Mouse (Mus musculus) cortical plate, adult 2 months (tissue): ENCODE measurements at regions not wholly inside any gene's neighbourhood (a gene's known extent, or its start where the extent isn't known, plus 50 kb on each side); places are given as distances from the start of the nearest gene placed in this dataset.
A peak's percentile ranks its signal among the peaks of the same experiment; 100 is the strongest.

Experiments
- H3K27ac ChIP-seq: fragments of 200-500 bp; 2 replicates; pipeline ENCODE4 v1.5.1; 2012; ENCODE audit warnings: low read length, control low read depth, inconsistent platforms; ENCODE audit not compliant: insufficient read depth
- H3K4me1 ChIP-seq: fragments of 200-500 bp; 2 replicates; pipeline ENCODE4 v1.6.1; 2011; ENCODE audit warnings: low read length; ENCODE audit not compliant: control insufficient read depth, insufficient read depth
- H3K4me3 ChIP-seq: fragments of 200-500 bp; 2 replicates; pipeline ENCODE4 v1.5.1; 2011; ENCODE audit warnings: mild to moderate bottlenecking, low read length, control low read depth; ENCODE audit not compliant: insufficient read depth
- CTCF ChIP-seq: fragments of 200-500 bp; IDR thresholded peaks from 2 replicates; pipeline ENCODE4 v1.5.1; 2011; ENCODE audit warnings: mild to moderate bottlenecking, control low read depth, low read length; ENCODE audit not compliant: insufficient read depth; ENCODE audit errors: extremely low read depth
- POLR2A ChIP-seq: fragments of 200-500 bp; IDR thresholded peaks from 2 replicates; pipeline ENCODE4 v1.6.1; 2011; ENCODE audit warnings: mild to moderate bottlenecking, low read length, control low read depth; ENCODE audit not compliant: insufficient read depth; ENCODE audit errors: extremely low read depth

- Histone ChIP-seq H3K4me1 (no peaks in the 10 kb centered on the region), H3K4me3 (no peak overlapping the region), H3K27ac (no peak overlapping the region)
- TF ChIP-seq POLR2A (no peak), CTCF (no peak)
Observed at GRCm38 (mm10) chr4:68179551-68179950, 774.6 kb downstream of the Brinp1 start.

- Histone ChIP-seq H3K27ac (no peak overlapping the region), H3K4me1 (no peaks in the 10 kb centered on the region), H3K4me3 (no peak overlapping the region)
- TF ChIP-seq CTCF (no peak), POLR2A (no peak)
Observed at GRCm38 (mm10) chr4:68156499-68156898, 797.7 kb downstream of the Brinp1 start.

GRCm38 (mm10) chr4:68148483-68149069, 805.6 kb downstream of the Brinp1 start:
- TF ChIP-seq POLR2A (no peak), CTCF (no peak)
- Histone ChIP-seq H3K27ac (no peak overlapping the region), H3K4me3 (no peak overlapping the region), H3K4me1 (no peaks in the 10 kb centered on the region)

- Histone ChIP-seq H3K4me1 (no peaks in the 10 kb centered on the region), H3K4me3 (no peak overlapping the region), H3K27ac (no peak overlapping the region)
- TF ChIP-seq POLR2A (no peak), CTCF (no peak)
Observed at GRCm38 (mm10) chr4:68128124-68128523, 826.1 kb downstream of the Brinp1 start.

GRCm38 (mm10) chr4:68114502-68114901, 839.7 kb downstream of the Brinp1 start:
- H3K27ac ChIP-seq: no peak overlapping the region
- no peak for TF ChIP-seq CTCF
- no peak for TF ChIP-seq POLR2A

GRCm38 (mm10) chr4:68085255-68085654, 868.9 kb downstream of the Brinp1 start:
- Histone ChIP-seq H3K27ac (0 out of 2 replicates have a peak overlapping the region, but pooled peaks have one; percentile 29), H3K4me1 (peaks cover 3% of the 10 kb centered on the region), H3K4me3 (no peak overlapping the region)
- TF ChIP-seq POLR2A (no peak), CTCF (no peak)

More at GRCm38 (mm10) chr4:68114502-68114901, 839.7 kb downstream of the Brinp1 start:
- Histone ChIP-seq H3K4me3 (no peak overlapping the region), H3K4me1 (no peaks in the 10 kb centered on the region)

GRCm38 (mm10) chr4:68056813-68057578, 897.2 kb downstream of the Brinp1 start:
- no peak overlapping the region for H3K27ac ChIP-seq
- TF ChIP-seq POLR2A: no peak
- TF ChIP-seq CTCF: no peak

GRCm38 (mm10) chr4:68022891-68023303, 931.3 kb downstream of the Brinp1 start:
- TF ChIP-seq POLR2A (no peak), CTCF (peak; percentile 84)

More at GRCm38 (mm10) chr4:68056813-68057578, 897.2 kb downstream of the Brinp1 start:
- no peak overlapping the region for H3K4me3 ChIP-seq
- no peaks in the 10 kb centered on the region for H3K4me1 ChIP-seq

GRCm38 (mm10) chr4:68011371-68011770, 942.8 kb downstream of the Brinp1 start:
- Histone ChIP-seq H3K4me3 (no peak overlapping the region), H3K27ac (no peak overlapping the region), H3K4me1 (no peaks in the 10 kb centered on the region)
- TF ChIP-seq POLR2A: no peak
- TF ChIP-seq CTCF: no peak

More at GRCm38 (mm10) chr4:68022891-68023303, 931.3 kb downstream of the Brinp1 start:
- H3K4me3 ChIP-seq: no peak overlapping the region
- H3K4me1 ChIP-seq: no peaks in the 10 kb centered on the region
- H3K27ac ChIP-seq: no peak overlapping the region

- no peak for TF ChIP-seq POLR2A
- no peak for TF ChIP-seq CTCF
- H3K4me3 ChIP-seq: no peak overlapping the region
- H3K4me1 ChIP-seq: no peaks in the 10 kb centered on the region
- H3K27ac ChIP-seq: no peak overlapping the region
Observed at GRCm38 (mm10) chr4:67994796-67995283, 959.4 kb downstream of the Brinp1 start.
